Mouse (Mus musculus) lung, adult 2 months (tissue): ENCODE measurements around the gene 4930407I10Rik. TPM values are rescaled to one million over a fixed set of nuclear protein-coding genes. Genes with fewer than 3 reads are reported as not detected.

Experiments
- DNase-seq: peaks from one replicate; pipeline ENCODE4 v3.0.0; 2022
- H3K4me1 ChIP-seq: fragments of 200-500 bp; 2 replicates; pipeline ENCODE4 v1.6.1; 2011; ENCODE audit warnings: low read length; ENCODE audit not compliant: control insufficient read depth, insufficient read depth
- H3K4me3 ChIP-seq: fragments of 200-500 bp; replicated peaks from 2 replicates; pipeline ENCODE3; 2011; ENCODE audit warnings: low read depth, mild to moderate bottlenecking, control low read depth, low read length; ENCODE audit errors: extremely low read depth
- CTCF ChIP-seq: fragments of 200-500 bp; IDR thresholded peaks from 2 replicates; pipeline ENCODE4 v1.5.1; 2011; ENCODE audit warnings: mild to moderate bottlenecking, low read length, control low read depth; ENCODE audit not compliant: insufficient read depth
- POLR2A ChIP-seq: fragments of 200-500 bp; IDR thresholded peaks from 2 replicates; pipeline ENCODE4 v1.6.1; 2011; ENCODE audit warnings: low read depth, mild to moderate bottlenecking, control low read depth, low read length, borderline replicate concordance; ENCODE audit errors: extremely low read depth
- WGBS: fragments of 180-500 bp; shearing (Covaris S2); methylation state at CpG from one replicate; pipeline ENCODE4 v1.1.7; 2018; 5-methylcytosine and 5-hydroxymethylcytosine counted together
- polyA plus RNA-seq: library from polyadenylated mRNA; depleted of rRNA; stranded (reverse); fragments of >200 nt; gene quantifications from 2 replicates; pipeline ENCODE4 v1.2.3, GENCODE M21; 2012

4930407I10Rik gene
- polyA plus RNA-seq, 1 experiment: not detected

DNA sequence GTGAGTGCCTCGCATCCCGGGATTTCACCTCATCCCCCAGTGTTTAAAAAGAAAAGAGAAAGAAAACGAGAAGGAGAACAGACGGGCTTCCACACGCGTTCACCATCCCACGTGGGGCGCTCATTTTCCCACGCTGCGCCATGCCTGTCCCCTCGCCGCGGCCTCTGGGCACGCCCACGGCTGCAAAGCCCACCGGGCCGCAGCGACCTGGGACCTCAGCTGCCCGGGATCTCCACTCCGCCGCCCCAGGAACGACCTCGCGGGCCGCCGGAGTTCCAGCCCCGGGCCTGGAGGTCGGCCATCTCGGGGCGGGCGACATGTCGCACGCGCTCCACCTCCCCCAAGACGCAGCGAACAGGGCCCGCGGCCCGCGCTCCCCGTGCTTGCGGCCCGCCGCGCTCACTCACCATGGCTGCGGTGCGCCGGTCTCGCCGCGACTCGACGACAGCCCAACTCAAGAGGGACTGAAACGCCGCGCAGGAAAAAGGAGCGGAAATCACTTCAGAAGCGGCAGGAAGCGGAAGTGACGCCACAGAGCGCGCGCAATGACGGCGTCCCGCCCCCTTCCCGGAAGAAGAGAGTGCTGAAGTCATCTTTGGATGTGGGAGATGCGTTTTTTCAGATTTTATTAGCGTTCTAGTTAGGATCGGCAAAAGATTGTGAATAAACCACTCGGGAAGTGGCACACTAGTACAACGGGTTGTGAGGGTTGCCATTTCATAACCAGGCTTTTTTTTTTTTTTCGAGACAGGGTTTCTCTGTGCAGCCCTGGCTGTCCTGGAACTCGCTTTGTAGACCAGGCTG is 11.7 kb upstream of the 4930407I10Rik start, which contains the start of gene Snu13:
Snu13 (minus strand) TSS at position 519 of the 804 bp plus-strand sequence.
- Histone ChIP-seq H3K4me1 (peaks cover 6% of the 10 kb centered on the region), H3K4me3 (peak within 1 kb of the TSS; percentile 85)
- under 1% methylated on average over 74 of the region's 74 CpGs for WGBS
- TF ChIP-seq CTCF: no peak
- peak; percentile 82; the same call in 1 of the 2 replicates for TF ChIP-seq POLR2A
- peak; percentile 94 for DNase-seq

DNA sequence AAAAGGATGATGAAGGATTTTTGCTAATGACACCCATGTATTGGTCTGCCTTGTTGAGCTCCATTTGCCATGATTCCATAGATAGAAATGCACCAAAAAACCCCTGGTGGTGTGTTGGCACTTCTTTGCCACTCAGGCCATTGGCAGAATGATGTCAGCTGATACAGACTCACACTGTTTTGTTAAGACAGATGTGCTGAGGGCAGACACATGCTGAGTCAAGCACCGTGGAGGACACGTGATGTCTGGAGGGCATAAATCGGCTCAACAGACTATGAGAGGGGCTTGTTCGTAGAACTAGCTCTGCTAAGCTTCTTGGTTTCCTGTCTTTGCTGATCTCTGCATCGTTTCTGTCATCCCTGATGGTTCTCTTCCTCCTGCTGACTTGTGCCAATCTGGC is 6.4 kb upstream of the 4930407I10Rik start:
- 76% methylated on average over 5 of the region's 5 CpGs for WGBS
- TF ChIP-seq CTCF: no peak
- no peak for TF ChIP-seq POLR2A
- Histone ChIP-seq H3K4me1 (no peaks in the 10 kb centered on the region), H3K4me3 (no peak overlapping the region)
- no peak for DNase-seq

DNA sequence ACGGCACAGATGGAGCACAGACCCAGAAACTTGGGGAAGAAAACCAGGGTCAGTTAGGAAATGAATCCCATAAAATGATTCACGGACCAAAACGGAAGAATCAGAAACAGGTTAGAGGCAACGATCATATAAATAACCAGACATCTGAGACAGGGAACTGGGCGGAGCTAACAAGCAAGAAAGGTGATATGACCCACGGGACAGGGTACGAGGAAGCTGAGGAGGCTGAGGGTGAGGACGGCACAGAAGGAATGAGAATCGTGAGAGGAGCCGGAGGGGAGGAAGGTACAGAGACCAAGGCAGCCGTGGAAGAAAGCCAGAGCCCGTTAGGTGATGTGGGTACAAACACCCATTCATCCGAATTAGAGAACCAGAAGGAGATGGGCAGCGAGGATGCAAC is 5.0 kb downstream of the 4930407I10Rik start:
- TF ChIP-seq POLR2A (no peak), CTCF (no peak)
- Histone ChIP-seq H3K4me1 (no peaks in the 10 kb centered on the region), H3K4me3 (no peak overlapping the region)
- DNase-seq: no peak
- 58% methylated on average over 14 of the region's 14 CpGs for WGBS

DNA sequence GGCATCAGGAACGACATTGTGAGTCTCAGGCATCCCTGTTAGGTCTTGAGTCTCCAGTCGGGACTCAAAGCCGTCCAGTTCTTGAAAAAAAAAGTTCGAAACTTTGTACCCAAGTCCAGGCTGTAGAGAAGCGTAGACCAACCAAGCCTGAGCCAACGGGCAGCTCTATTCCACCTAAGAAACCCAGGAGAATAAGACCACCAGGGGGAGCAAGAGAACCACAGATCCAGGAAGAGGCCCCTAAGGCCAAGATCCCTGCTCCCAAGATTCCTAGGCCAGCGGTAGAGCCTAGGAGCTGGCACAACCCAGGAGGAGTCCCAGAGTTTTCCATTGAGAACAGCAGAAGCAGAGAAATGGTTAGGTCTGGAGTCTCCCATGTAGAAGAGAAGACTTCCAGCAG is 6.6 kb downstream of the 4930407I10Rik start:
- WGBS: 8% methylated on average over 7 of the region's 7 CpGs
- no peaks in the 10 kb centered on the region for H3K4me1 ChIP-seq
- H3K4me3 ChIP-seq: no peak overlapping the region
- DNase-seq: peak; percentile 36
- TF ChIP-seq POLR2A (no peak), CTCF (peak; percentile 66)

DNA sequence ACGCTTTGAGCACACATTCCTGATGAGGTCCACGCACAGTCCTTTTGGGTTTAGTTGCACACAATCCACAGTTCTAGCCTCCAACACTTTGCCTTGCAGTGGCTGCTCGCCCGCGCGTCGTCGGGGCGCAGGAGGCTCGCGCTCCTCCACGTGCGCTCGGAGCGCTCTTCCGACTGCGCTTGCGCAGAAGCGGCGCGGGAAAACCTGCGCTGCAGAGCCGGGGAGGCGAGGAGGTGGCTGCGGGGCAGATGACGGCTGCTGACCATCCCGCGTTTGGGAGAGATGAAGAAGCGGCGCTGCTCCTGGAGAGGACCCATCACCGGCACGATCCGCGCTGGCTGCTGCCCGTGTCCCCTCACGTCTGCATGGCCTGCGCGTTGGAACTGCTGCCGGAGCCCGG is 10.9 kb downstream of the 4930407I10Rik start, which contains the start of gene Mei1:
Mei1 (plus strand) TSS at position 99 of the 400 bp plus-strand sequence.
- no peak for DNase-seq
- Histone ChIP-seq H3K4me1 (no peaks in the 10 kb centered on the region), H3K4me3 (no peak within 1 kb of the TSS)
- TF ChIP-seq CTCF (no peak), POLR2A (no peak)
- 18% methylated on average over 40 of the region's 40 CpGs for WGBS

DNA sequence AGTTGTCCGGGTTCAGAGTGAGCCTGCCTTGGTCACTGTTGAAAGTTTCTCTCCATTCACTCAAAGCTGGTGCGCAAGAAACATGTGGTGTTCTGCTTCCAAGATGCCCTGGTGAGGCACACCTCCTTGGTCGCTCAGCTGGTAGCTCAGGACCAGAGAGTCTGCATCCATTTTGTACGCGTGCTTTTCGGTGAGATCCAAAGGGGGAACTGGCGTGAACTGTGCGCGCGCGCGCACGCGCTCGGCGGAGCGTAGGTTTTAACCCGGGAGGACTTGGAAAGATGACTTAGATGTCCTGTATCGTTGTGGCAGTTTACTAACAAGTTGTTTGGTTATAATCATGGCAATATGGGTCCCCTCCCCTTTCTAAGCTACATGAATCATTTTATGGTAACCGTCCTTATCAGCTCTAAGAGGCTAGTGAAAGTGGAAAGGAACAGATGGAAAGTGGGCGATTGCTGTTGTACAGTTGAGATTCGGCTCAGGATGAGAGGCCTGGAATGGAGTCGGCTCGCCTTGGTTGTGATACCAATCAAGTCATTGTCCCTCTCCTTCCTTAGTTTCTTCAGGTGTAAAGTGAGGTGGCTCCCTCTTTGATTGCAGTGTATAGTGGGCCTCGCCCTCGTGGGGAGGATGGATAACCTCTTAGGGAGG is 13.0 kb downstream of the 4930407I10Rik start:
- 88% methylated on average over 26 of the region's 26 CpGs for WGBS
- TF ChIP-seq CTCF (no peak), POLR2A (no peak)
- Histone ChIP-seq H3K4me1 (no peaks in the 10 kb centered on the region), H3K4me3 (no peak overlapping the region)
- DNase-seq: no peak

DNA sequence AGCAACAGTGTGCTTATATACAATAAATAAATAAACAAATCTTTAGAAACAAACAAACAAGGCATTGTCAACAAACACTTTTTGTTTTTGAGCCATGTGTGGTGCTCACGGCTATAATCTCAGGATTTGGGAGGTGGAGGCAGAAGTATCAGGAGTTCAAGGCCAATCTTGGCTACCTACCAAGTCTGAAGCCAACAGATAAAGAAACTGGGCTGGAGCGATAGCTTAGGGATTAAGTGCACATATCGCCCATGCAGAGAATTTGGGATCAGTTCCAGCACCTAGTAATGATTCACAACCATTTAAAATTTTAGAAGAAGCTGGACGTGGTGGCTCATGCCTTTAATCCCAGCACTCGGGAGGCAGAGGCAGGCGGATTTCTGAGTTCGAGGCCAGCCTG is 14.5 kb downstream of the 4930407I10Rik start:
- H3K4me1 ChIP-seq: no peaks in the 10 kb centered on the region
- 72% methylated on average over 7 of the region's 7 CpGs for WGBS
- H3K4me3 ChIP-seq: no peak overlapping the region
- no peak for DNase-seq
- TF ChIP-seq CTCF: no peak
- no peak for TF ChIP-seq POLR2A

- TF ChIP-seq CTCF (no peak), POLR2A (no peak)
- Histone ChIP-seq H3K4me3 (no peak overlapping the region), H3K4me1 (no peaks in the 10 kb centered on the region)
- 44% methylated on average over 10 of the region's 10 CpGs for WGBS
- no peak for DNase-seq
Measured at GRCm38 (mm10) chr15:82079883-82080282, 20.9 kb downstream of the 4930407I10Rik start.

DNA sequence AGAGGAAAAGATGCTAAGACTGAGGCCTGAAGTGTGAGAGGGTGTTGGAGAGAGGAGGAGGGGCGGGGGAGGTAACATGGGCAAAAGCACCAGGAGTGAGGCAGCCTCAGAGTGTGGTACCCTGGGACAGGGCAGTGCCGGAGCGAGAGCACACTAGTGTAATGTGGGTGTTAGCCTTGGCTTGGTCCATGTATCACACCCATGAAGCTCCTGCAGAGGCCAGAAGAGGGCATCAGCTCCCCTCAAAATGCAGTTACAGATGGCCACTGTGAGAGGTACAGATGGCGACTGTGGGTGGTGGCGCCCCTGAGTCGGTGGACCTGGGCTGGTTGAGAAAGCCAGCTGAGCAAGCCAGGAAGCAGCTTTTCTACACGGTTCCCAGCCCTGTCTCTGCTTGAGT is 22.2 kb downstream of the 4930407I10Rik start:
- 27% methylated on average over 7 of the region's 7 CpGs for WGBS
- Histone ChIP-seq H3K4me3 (no peak overlapping the region), H3K4me1 (no peaks in the 10 kb centered on the region)
- no peak for DNase-seq
- TF ChIP-seq CTCF: peak; percentile 36
- TF ChIP-seq POLR2A: no peak
